Mouse (Mus musculus) frontal cortex, adult (tissue): ENCODE data around the gene Ocel1.
A peak's percentile ranks its signal among the peaks of the same experiment; 100 is the strongest.

Source experiments
- ATAC-seq: cut with Nextera tagmentation; 2 replicates; pipeline ENCODE4 v1.9.2; 2017; ENCODE audit warnings: mild to moderate bottlenecking, moderate library complexity, mixed read lengths; ENCODE audit not compliant: low TSS enrichment

Ocel1 gene

DNA sequence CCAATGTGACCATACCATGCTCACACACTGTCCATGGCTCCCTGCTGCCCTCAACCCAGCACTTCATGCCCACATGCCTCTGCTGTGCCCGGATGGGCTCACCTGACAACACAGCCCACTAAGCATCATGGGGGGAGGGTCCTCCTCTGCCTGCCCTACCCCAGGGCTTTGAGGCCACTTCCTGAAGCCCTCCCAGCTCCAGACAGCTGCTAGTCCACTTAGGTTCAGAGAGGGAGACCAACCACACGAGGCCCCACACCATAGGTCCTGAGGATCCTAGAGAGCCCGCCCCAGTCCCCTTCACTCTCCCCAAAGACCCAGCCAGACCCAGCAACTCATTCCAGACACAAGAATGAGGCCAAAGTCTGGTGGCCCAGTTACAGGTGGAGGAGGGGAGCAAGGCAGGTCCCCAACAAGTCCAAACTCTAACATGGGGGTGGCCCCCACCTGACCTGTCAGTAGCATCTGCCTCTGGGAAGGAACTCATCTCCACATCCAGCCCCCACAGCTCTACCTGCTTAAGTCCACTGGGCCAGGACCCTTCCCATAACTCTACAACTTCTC is 8.5 kb downstream of the Ocel1 start:
- no peak for ATAC-seq

- ATAC-seq = no peak
These were observed 9.4 kb downstream of the Ocel1 start for GRCm38 (mm10) chr8:71380178-71381171.

GRCm38 (mm10) chr8:71381421-71381970 is 10.4 kb downstream of the Ocel1 start, which contains the start of gene Nr2f6:
Gene Nr2f6 (minus strand): TSS chr8:71381960.
- ATAC-seq = peak; percentile 8; the same call in 1 of the 2 replicates

DNA sequence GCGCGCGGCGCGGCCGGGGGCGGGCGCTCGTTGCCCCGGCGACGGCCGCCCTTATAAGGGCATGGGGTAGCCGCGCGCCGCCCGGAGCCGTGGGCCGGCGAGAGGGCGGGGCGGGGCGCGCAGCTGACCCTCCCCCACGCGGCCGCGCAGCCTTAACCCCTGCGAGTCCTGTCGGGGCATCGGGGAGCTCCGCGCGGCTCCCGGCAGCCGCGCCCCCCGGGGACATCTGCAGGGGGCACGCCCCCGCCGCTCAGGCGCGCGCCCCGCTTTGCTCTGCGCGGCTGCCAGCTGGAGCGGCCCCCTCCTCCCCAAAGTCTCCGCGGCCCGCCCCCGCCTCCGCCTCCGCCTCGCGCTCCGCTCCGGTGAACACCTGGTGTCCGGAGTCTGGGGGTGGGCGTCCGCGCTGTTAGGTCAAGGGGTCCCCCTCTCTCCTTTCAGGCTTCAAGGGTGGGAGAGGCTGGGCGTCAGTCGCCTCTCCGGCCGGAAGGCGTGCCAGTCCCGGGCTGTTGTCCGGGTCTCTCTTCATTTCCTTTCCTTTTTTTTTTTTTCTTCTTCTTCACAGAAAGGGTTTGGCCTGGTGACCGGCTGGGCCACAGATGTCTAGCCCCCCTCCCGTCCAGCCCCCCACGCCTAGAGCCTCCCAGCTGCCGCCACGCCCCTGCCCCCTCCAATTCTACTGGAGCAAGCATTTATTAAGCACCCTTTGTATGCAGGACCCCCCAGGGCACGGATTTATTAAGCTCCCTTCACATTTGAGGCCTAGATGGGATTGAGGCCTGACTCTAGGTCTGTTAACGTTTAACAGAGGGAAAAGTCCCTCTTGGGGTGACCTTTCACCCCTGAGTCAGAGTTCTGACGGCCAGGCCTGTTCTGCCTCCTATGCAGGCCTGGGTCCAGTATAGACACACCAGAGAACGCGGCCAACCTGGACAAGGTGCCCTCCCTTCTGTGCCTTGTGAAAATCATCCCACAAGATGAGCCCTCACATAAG is 11.2 kb downstream of the Ocel1 start:
- peak; percentile 39 for ATAC-seq

- no peak for ATAC-seq
These were observed 12.3 kb downstream of the Ocel1 start for GRCm38 (mm10) chr8:71383396-71383795.

GRCm38 (mm10) chr8:71383860-71384259 is 12.8 kb downstream of the Ocel1 start:
- no peak for ATAC-seq

DNA sequence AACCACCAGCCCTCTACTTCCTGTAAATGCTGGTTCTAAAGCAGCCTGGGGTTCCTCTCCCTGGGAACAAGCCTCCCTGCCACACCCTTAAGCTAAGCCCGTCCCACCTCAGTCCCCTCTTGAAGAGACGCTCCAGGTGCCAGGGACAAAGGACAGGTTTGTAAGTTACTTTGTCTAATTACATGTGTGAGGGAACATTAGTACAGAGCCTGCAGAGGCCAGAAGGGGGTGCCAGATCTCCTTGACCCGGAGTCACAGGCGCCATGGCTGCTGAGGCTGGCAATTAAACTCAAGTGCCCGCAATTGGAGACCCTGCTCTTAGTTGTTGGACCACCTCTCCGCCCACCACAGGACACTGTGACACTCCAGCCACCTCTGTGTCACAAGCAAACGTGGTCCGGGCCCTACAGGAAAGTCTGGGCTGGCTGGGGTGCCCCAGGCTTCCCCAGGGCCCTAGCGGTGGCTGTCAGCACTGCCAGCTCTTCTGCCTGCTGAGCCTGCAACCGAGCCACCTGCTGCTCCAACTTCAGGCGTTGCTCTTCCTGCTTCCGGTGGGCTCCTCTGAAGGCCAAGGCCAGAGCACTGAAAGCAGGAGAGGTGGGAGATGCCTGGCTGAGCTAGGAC is 14.2 kb downstream of the Ocel1 start:
- no peak for ATAC-seq

DNA sequence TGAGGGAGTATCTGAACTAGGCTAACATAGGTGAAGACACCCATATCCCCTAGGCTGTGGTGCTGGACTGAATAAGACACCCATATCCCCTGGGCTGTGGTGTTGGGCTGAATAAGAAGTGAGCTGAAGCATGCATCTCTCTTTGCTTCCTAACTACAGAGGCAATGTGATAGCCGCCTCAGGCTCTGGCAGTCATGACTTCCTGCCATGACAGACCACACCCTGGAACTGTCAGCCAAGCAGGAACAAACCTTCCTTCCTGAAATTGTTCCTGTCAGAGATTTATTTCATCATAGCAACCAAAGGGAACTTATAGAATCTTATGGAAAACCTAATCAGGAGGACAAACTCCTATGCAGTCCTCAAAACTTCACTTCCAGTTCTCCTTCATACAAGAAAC is 17.2 kb downstream of the Ocel1 start:
- no peak for ATAC-seq

DNA sequence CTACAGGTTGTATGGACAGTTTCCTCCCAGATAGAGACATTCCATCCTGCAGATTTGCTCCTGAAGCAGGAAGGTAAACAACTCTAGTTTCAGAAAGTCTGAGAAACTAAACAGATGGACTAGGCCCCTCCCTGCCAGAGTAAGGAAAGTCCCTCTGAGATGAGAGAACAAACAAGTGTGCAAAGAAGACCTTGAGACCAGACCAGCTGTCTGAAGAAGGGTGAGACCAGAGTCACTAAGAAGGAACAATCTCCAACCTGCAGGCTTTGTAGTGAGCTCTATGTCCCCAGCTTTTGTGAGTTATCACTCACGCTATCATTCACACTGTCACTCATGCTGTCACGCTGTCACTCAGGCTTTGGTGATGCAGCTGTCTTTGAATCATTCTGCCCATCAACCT is 20.6 kb downstream of the Ocel1 start:
- ATAC-seq = no peak

GRCm38 (mm10) chr8:71392391-71392790 is 21.3 kb downstream of the Ocel1 start:
- no peak for ATAC-seq

DNA sequence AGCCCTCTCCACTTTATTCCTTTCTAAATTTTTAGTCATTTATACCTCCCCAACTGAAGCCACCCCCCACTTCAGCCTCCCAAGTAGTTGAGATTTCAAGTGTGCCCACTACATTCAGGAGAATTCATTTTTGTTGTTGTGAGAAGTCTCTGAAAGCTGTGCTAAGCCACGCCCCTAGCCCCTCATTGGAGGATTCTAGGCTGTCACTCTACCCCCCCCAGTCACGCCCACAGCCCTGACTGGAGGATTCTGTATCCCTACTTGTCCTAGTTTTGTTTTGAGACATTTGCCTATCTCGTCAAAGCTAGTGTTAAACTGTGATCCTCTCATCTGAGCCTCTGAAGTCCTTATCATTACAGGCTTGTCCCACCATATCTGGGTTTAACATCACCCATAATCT is 21.8 kb downstream of the Ocel1 start:
- ATAC-seq = no peak

DNA sequence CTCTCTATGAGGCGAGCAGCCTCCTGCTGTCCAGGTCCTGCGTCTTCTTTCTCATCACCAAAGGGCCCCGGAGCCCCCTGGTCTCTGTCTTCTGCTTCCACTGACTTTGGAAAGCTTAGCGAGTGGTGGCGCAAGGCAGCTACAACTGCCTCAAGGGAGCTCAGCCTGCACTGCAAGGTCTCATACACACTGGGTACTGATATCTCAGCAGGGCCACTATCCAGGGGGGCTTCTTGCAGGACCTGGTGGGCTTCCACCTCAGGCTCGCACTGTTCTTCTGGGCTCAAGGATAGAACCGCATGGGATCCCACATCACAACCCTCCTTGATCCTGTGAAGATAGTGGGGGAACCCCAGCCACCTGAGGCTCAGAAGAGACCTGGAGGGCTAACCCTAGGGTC is 23.4 kb downstream of the Ocel1 start:
- ATAC-seq = no peak

GRCm38 (mm10) chr8:71395071-71395470 is 24.0 kb downstream of the Ocel1 start:
- no peak for ATAC-seq

- no peak for ATAC-seq
These were observed 24.5 kb downstream of the Ocel1 start, which contains the start of gene Ushbp1 for GRCm38 (mm10) chr8:71395629-71396028. Gene Ushbp1 (minus strand): TSS chr8:71395802.

DNA sequence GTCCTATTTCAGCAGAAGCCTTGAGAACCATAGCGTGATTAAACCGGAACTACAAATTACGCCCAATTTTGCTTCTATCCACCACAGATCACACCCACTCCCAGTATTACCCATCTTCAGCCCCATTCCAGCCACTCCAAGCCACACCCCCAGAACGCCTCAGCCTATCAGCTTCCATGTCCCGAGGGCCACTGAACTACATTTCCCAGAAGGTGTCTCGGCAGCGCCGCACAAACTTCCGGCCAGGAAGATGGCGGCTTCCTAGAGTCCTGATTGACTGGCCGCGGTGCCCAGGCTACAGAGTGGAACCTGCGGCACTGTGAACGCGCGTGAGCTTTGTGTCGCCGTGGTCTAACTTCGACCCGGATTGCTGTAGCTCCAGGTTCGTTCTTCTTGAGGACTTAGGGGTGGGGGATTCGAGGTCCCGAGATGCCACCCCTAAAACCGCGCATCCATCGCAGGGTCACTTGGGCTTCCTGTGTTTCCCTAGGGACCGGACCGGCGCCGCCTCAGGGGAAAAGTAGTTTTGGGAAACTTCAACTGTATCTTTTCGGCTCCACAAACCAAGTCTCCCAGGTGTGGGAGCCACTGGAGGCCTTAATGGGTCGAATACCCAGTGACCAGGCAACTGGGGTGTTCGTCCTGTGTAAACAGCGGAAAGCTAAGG is 25.7 kb downstream of the Ocel1 start, which contains the start of gene Babam1:
Gene Babam1, plus strand, starts transcription at position 223 of the 667 bp plus-strand sequence.
- ATAC-seq = peak; percentile 96

DNA sequence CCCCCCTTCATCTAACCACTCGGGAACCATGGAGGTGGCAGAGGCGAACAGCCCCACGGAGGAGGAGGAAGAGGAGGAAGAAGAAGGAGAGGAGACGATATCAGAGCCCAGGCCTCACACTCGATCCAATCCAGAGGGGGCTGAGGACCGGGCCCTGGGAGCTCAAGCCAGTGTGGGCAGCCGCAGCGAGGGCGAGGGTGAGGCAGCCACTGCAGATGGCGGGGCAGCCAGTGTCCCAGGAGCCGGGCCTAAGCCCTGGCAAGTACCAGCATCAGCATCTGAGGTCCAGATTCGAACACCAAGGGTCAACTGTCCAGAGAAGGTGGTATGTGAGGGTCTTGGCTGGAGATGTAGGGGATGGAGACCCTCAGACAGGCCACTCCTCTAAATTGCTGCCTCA is 26.6 kb downstream of the Ocel1 start:
- no peak for ATAC-seq

DNA sequence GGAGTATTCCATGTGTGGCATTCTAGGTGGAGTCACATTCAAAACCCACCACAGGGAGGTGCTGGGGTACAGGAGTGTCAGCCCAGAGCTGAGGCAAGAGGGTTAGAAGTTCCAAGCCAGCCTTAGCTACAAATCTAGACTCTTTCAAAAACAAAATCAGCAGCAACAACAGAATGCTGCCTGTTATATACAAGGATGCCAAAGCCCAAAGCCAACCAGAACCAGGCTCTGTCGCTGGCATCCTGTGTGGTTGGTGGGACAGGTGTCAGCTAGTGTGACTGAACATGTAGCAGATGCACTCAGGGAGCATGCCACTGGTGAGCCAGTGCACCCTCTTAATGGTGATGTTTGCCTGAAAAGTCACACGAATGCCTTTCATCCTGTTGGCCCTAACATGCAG is 29.7 kb downstream of the Ocel1 start:
- no peak for ATAC-seq

- no peak for ATAC-seq
These were observed 30.4 kb downstream of the Ocel1 start for GRCm38 (mm10) chr8:71401454-71401853.

- ATAC-seq = no peak
These were observed 31.4 kb downstream of the Ocel1 start for GRCm38 (mm10) chr8:71402446-71402964.
